Mouse (Mus musculus): ENCODE data around the gene Maz. TPM values are rescaled to one million over a fixed set of nuclear protein-coding genes. Genes with fewer than 3 reads are reported as not detected.

The Maz gene
- polyA plus RNA-seq (2014; fragmentation: Nextera tagmentation; extraction: Ambion mirVana), result 55.1 and 61.9 TPM in 2 replicates

- peak within 1 kb of the TSS; percentile 98 for H3K9ac ChIP-seq (ENCODE audit: low read length)
- H3K9me3 ChIP-seq (ENCODE audit: control insufficient read depth, low read length), result no peaks in the 10 kb centered on the region
- H3K36me3 ChIP-seq (ENCODE audit: control insufficient read depth, insufficient read depth, low read length), result peaks cover 65% of the 10 kb centered on the region
- H3K4me2 ChIP-seq (ENCODE audit: low read length), result peak within 1 kb of the TSS; percentile 99
- H3K27ac ChIP-seq (ENCODE audit: low read depth), result peak within 1 kb of the TSS; percentile 98
- peaks cover 27% of the 10 kb centered on the region for H3K4me1 ChIP-seq (replicated peaks; ENCODE audit: control insufficient read depth, insufficient read depth, low read length)
- peak within 1 kb of the TSS; percentile 91 for H3K4me3 ChIP-seq (ENCODE audit: low read depth, low read length)
- ATAC-seq (replicated peaks; ENCODE audit: low FRiP score, low TSS enrichment, low read depth) (peak; percentile 88), DNase-seq (ENCODE audit: low spot score) (peak; percentile 98)
- WGBS, result under 1% methylated on average over 43 of the region's 63 CpGs
- H3K27me3 ChIP-seq (replicated peaks; ENCODE audit: control insufficient read depth, insufficient read depth, low read length), result no peaks in the 10 kb centered on the region
Observed at GRCm38 (mm10) chr7:127026984-127027726, at the start of gene Maz. TSS of gene Maz (minus strand) at chr7:127027037.

GRCm38 (mm10) chr7:127076188-127076587 lies 49.4 kb upstream of the Maz start:
- 87% methylated on average over 5 of the region's 5 CpGs for WGBS
- H3K4me1 ChIP-seq (replicated peaks; ENCODE audit: control insufficient read depth, insufficient read depth, low read length), result no peaks in the 10 kb centered on the region; the same call in 1 of the 2 replicates
- no peak for ATAC-seq (replicated peaks; ENCODE audit: low FRiP score, low TSS enrichment, low read depth)
- H3K27me3 ChIP-seq (replicated peaks; ENCODE audit: control insufficient read depth, insufficient read depth, low read length), result no peaks in the 10 kb centered on the region
- no peak overlapping the region for H3K27ac ChIP-seq (ENCODE audit: low read depth)
- DNase-seq (ENCODE audit: low spot score), result no peak
- no peak overlapping the region for H3K4me3 ChIP-seq (ENCODE audit: low read depth, low read length)
- H3K4me2 ChIP-seq (ENCODE audit: low read length), result no peak overlapping the region
- H3K9ac ChIP-seq (ENCODE audit: low read length), result no peak overlapping the region
- H3K36me3 ChIP-seq (ENCODE audit: control insufficient read depth, insufficient read depth, low read length), result no peaks in the 10 kb centered on the region
- H3K9me3 ChIP-seq (ENCODE audit: control insufficient read depth, low read length), result no peaks in the 10 kb centered on the region

GRCm38 (mm10) chr7:127073221-127073620 lies 46.4 kb upstream of the Maz start:
- H3K4me1 ChIP-seq (replicated peaks; ENCODE audit: control insufficient read depth, insufficient read depth, low read length), result no peaks in the 10 kb centered on the region; the same call in 1 of the 2 replicates
- no peaks in the 10 kb centered on the region for H3K36me3 ChIP-seq (ENCODE audit: control insufficient read depth, insufficient read depth, low read length)
- 82% methylated on average over 4 of the region's 4 CpGs for WGBS
- no peak overlapping the region for H3K9ac ChIP-seq (ENCODE audit: low read length)
- no peaks in the 10 kb centered on the region for H3K9me3 ChIP-seq (ENCODE audit: control insufficient read depth, low read length)
- DNase-seq (ENCODE audit: low spot score) (no peak), ATAC-seq (replicated peaks; ENCODE audit: low FRiP score, low TSS enrichment, low read depth) (no peak)
- no peak overlapping the region for H3K4me3 ChIP-seq (ENCODE audit: low read depth, low read length)
- H3K27ac ChIP-seq (ENCODE audit: low read depth), result no peak overlapping the region
- no peaks in the 10 kb centered on the region for H3K27me3 ChIP-seq (replicated peaks; ENCODE audit: control insufficient read depth, insufficient read depth, low read length)
- H3K4me2 ChIP-seq (ENCODE audit: low read length), result no peak overlapping the region

- Histone ChIP-seq H3K4me1 (replicated peaks; ENCODE audit: control insufficient read depth, insufficient read depth, low read length) (no peaks in the 10 kb centered on the region; the same call in 1 of the 2 replicates), H3K4me2 (ENCODE audit: low read length) (no peak overlapping the region), H3K27ac (ENCODE audit: low read depth) (no peak overlapping the region), H3K9me3 (ENCODE audit: control insufficient read depth, low read length) (no peaks in the 10 kb centered on the region), H3K9ac (ENCODE audit: low read length) (no peak overlapping the region), H3K36me3 (ENCODE audit: control insufficient read depth, insufficient read depth, low read length) (no peaks in the 10 kb centered on the region), H3K4me3 (ENCODE audit: low read depth, low read length) (no peak overlapping the region), H3K27me3 (replicated peaks; ENCODE audit: control insufficient read depth, insufficient read depth, low read length) (no peaks in the 10 kb centered on the region)
- no peak for DNase-seq (ENCODE audit: low spot score)
- WGBS, result 53% methylated on average over 4 of the region's 4 CpGs
- peak; percentile 68; the same call in 1 of the 2 replicates for ATAC-seq (replicated peaks; ENCODE audit: low FRiP score, low TSS enrichment, low read depth)
Observed at GRCm38 (mm10) chr7:127070871-127071413, 44.1 kb upstream of the Maz start.

- no peak overlapping the region for H3K4me2 ChIP-seq (ENCODE audit: low read length)
Observed at GRCm38 (mm10) chr7:127066317-127066716, 39.5 kb upstream of the Maz start.

GRCm38 (mm10) chr7:127065538-127065937 lies 38.7 kb upstream of the Maz start:
- H3K4me3 ChIP-seq (ENCODE audit: low read depth, low read length), result no peak overlapping the region
- ATAC-seq (replicated peaks; ENCODE audit: low FRiP score, low TSS enrichment, low read depth) (no peak), DNase-seq (ENCODE audit: low spot score) (no peak)
- no peaks in the 10 kb centered on the region for H3K27me3 ChIP-seq (replicated peaks; ENCODE audit: control insufficient read depth, insufficient read depth, low read length)
- no peaks in the 10 kb centered on the region for H3K36me3 ChIP-seq (ENCODE audit: control insufficient read depth, insufficient read depth, low read length)
- no peak overlapping the region for H3K4me2 ChIP-seq (ENCODE audit: low read length)
- no peak overlapping the region for H3K27ac ChIP-seq (ENCODE audit: low read depth)
- no peak overlapping the region for H3K9ac ChIP-seq (ENCODE audit: low read length)
- H3K9me3 ChIP-seq (ENCODE audit: control insufficient read depth, low read length), result 0 out of 2 replicates have a peak, but pooled peaks cover 2% of the 10 kb centered on the region
- H3K4me1 ChIP-seq (replicated peaks; ENCODE audit: control insufficient read depth, insufficient read depth, low read length), result no peaks in the 10 kb centered on the region
- 81% methylated on average over 6 of the region's 6 CpGs for WGBS

More at GRCm38 (mm10) chr7:127066317-127066716, 39.5 kb upstream of the Maz start:
- no peaks in the 10 kb centered on the region for H3K4me1 ChIP-seq (replicated peaks; ENCODE audit: control insufficient read depth, insufficient read depth, low read length)
- no peaks in the 10 kb centered on the region for H3K27me3 ChIP-seq (replicated peaks; ENCODE audit: control insufficient read depth, insufficient read depth, low read length)
- WGBS, result 63% methylated on average over 4 of the region's 4 CpGs
- no peak overlapping the region for H3K9ac ChIP-seq (ENCODE audit: low read length)
- 0 out of 2 replicates have a peak, but pooled peaks cover 2% of the 10 kb centered on the region for H3K9me3 ChIP-seq (ENCODE audit: control insufficient read depth, low read length)
- no peak for DNase-seq (ENCODE audit: low spot score)
- no peak overlapping the region for H3K27ac ChIP-seq (ENCODE audit: low read depth)
- H3K36me3 ChIP-seq (ENCODE audit: control insufficient read depth, insufficient read depth, low read length), result no peaks in the 10 kb centered on the region
- no peak for ATAC-seq (replicated peaks; ENCODE audit: low FRiP score, low TSS enrichment, low read depth)
- no peak overlapping the region for H3K4me3 ChIP-seq (ENCODE audit: low read depth, low read length)

GRCm38 (mm10) chr7:127055026-127055585 lies 28.3 kb upstream of the Maz start:
- H3K4me1 ChIP-seq (replicated peaks; ENCODE audit: control insufficient read depth, insufficient read depth, low read length), result no peaks in the 10 kb centered on the region
- DNase-seq (ENCODE audit: low spot score) (no peak), ATAC-seq (replicated peaks; ENCODE audit: low FRiP score, low TSS enrichment, low read depth) (no peak)
- H3K27me3 ChIP-seq (replicated peaks; ENCODE audit: control insufficient read depth, insufficient read depth, low read length), result 0 out of 2 replicates have a peak, but pooled peaks cover 2% of the 10 kb centered on the region
- H3K4me3 ChIP-seq (ENCODE audit: low read depth, low read length), result no peak overlapping the region
- H3K27ac ChIP-seq (ENCODE audit: low read depth), result no peak overlapping the region
- H3K9ac ChIP-seq (ENCODE audit: low read length), result no peak overlapping the region
- H3K4me2 ChIP-seq (ENCODE audit: low read length), result no peak overlapping the region
- no peaks in the 10 kb centered on the region for H3K36me3 ChIP-seq (ENCODE audit: control insufficient read depth, insufficient read depth, low read length)
- 69% methylated on average over 5 of the region's 5 CpGs for WGBS
- H3K9me3 ChIP-seq (ENCODE audit: control insufficient read depth, low read length), result no peaks in the 10 kb centered on the region

- Histone ChIP-seq H3K27ac (ENCODE audit: low read depth) (peak within 1 kb of the TSS; percentile 58), H3K27me3 (replicated peaks; ENCODE audit: control insufficient read depth, insufficient read depth, low read length) (no peaks in the 10 kb centered on the region), H3K9ac (ENCODE audit: low read length) (peak within 1 kb of the TSS; percentile 78), H3K4me2 (ENCODE audit: low read length) (peak within 1 kb of the TSS; percentile 64), H3K36me3 (ENCODE audit: control insufficient read depth, insufficient read depth, low read length) (peaks cover 9% of the 10 kb centered on the region; the same call in 1 of the 2 replicates), H3K9me3 (ENCODE audit: control insufficient read depth, low read length) (no peaks in the 10 kb centered on the region), H3K4me1 (replicated peaks; ENCODE audit: control insufficient read depth, insufficient read depth, low read length) (peaks cover 13% of the 10 kb centered on the region), H3K4me3 (ENCODE audit: low read depth, low read length) (peak within 1 kb of the TSS; percentile 89)
- ATAC-seq (replicated peaks; ENCODE audit: low FRiP score, low TSS enrichment, low read depth) (peak; percentile 88), DNase-seq (ENCODE audit: low spot score) (peak; percentile 92)
- WGBS, result under 1% methylated on average over 53 of the region's 53 CpGs
Observed at GRCm38 (mm10) chr7:127041851-127042672, 15.2 kb upstream of the Maz start, which contains the start of gene Kif22. TSS of gene Kif22 (minus strand) at chr7:127042471.
